Mouse (Mus musculus) spleen, adult 18-20 months (tissue): ENCODE results near the gene Arhgef11.

Source experiments
- DNase-seq, 2 experiments: peaks; one replicate each; pipeline ENCODE4 v3.0.0; 2022; ENCODE audit warnings: mixed read lengths in 2 of 2

The Arhgef11 gene

GRCm38 (mm10) chr3:87763683-87764289 lies 146.4 kb downstream of the Arhgef11 start:
- peak; percentile 27 to 38 for DNase-seq

GRCm38 (mm10) chr3:87764506-87764905 lies 147.1 kb downstream of the Arhgef11 start:
- peak in 1 of 2 experiments; percentile 9 for DNase-seq

DNA sequence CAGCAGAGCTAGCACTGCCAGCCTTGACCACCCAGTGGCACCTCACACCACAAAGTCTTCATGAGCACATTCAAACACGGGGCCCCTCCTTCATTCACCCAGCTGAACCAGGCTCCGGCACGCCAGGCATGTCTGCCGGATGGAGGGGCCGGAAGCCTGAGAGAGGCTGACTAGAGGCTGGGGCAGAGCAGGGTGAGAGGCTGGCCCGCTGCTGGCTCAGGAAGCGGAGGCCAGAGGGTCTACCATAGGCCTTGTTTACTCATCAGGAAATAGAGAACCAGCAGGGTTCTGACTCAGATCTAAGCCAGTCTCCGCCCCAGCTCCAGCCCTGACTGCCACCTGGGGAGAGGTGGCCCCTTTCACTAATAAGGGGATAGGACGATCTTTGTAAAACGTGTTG lies 147.7 kb downstream of the Arhgef11 start:
- DNase-seq: peak; percentile 65 to 67

DNA sequence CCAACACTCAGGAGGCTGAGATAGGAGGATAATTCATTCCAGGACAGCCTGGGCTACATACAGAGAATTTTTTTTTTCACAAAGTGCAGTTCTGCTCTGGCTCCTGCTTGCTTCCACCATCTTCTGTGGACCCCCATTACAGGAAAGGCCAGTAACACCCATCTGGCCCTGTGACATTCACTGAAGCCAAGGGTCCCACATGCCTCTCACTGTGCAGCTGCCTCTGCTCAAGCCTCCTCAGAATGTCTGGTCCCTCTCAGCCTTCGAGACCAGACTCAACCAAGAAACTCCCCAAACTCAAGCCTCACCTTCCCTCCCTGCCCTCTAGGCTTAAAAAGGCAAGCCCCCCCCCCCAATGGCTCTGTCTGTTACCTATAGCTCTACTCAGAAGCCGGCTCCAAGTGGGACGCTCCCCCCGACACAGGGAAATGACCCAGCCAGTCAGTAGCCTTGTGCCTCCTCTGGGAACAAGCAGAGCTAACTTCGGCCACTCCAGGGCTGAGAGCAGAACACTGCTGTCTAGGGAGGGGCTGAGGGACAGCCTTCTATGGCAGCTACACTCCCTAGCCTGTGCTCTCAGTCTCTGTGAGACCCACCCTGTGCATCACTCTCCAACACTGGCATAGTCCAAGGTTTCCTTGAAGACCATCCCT lies 148.4 kb downstream of the Arhgef11 start:
- DNase-seq: no peak

DNA sequence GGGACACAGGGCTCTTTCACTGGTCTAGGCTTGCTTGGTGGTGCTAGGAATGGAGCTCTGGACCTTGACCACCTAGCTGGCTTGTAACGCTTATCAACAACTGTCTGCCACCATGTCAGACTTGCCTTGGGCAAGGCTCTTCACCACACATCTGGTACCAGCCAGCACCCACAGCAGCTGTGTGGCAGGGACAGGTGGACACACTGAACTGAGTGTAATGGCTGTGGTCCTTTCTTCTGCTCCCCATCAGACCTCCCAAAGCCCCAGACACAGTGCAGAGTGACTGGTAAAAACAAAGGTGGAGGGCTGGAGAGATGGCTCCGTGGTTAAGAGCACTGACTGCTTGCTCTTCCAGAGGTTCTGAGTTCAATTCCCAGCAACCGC lies 148.9 kb downstream of the Arhgef11 start:
- DNase-seq: no peak

DNA sequence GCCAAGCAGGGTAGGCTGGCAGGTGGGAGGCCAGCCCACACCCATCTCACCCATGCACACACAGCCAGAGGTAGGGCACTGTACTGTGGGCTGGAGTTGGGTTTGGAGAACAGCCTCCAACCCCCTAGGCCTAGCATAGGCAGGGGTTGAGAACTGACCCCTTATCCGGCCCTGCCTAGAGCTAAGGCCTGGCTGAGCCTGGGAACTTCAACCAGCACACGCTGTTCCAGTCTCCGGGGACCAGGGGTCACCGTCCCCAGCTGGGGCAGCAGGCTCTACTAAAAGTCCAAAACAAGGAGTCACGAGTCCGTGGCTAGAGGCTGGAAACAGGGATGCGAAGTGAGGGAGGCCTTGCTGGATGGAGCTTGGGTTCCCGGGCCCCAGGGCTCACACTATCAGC lies 150.4 kb downstream of the Arhgef11 start:
- DNase-seq: peak in 1 of 2 experiments; percentile 5

DNA sequence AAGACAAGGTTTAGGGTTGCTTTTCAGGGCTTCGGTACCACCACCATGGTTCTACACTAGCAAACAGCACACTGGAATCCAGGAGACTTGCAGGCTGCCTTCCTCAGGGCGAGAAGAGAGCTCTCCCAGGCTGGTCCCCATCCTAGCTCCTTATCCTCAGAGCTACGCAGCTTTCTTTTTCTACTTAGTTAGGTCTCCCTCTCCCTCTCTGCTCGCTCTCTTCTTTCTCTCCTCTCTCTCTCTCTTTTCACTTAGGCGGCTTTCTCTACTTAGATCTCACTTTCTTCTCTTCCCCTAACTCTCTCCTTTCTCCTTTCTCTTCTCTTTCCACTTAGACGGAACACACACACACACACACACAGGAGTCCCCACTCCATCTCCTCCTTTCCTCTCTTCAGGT lies 151.1 kb downstream of the Arhgef11 start:
- peak in 1 of 2 experiments; percentile 15 for DNase-seq

- DNase-seq: peak; percentile 72 to 83
Observed at GRCm38 (mm10) chr3:87768844-87769243, 151.5 kb downstream of the Arhgef11 start.

DNA sequence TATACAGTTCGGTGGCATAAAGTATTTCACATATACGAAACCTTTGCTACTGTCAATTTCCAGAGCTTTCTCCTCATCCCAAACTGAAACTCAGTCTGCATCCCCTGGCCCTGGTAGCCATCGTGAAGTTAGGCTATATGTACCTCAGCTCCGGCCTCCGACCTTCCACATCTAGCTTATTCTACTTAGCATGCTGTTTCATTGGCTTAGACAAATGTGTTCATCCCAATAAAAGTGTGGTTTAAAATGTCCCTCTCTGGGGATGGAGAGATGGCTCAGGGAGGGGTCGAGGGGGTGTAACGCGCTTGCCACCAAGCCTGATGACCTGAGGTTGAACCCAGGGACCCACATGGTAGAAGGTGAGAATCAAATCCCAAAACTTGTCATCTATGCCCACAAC lies 152.1 kb downstream of the Arhgef11 start:
- DNase-seq: no peak

DNA sequence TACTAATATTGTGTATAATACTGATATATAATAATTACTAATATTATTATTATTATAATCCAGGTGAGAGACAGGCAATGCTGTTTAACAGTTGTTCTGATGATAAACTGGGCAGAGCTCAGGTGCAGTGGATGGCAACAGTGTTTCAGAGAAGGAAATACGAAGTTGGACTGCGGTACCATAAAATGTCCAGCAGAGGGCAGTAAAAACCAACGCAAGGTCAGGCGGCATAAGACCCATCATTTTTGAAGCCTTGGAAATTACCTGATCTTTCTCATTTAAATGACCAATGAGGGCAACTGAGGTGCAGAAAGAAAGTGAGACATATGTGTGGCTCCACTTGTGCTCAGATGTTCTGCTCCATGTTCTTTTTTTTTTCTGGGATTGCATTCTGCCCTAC lies 152.9 kb downstream of the Arhgef11 start:
- peak in 1 of 2 experiments; percentile 37 for DNase-seq

DNA sequence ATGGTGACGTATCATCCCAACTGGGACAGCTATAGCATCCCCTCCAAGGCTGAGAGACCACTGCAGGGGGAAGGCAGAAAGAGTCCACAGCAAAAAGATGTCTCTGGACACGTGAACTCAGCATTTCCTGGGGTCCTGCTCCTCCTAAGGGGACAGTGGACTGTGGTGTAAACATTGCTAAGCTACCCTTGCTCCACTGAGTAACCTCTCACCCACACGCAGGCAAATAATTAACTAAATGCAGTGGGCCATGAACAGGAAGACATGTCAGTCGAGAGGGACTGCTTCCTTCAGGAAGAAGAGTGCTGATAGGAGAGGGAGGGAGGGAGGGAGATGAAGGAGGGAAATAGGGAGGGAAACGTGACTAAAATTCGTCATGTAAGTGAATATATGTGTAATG lies 153.7 kb downstream of the Arhgef11 start:
- DNase-seq: no peak

- no peak for DNase-seq
Observed at GRCm38 (mm10) chr3:87778283-87778682, 160.9 kb downstream of the Arhgef11 start.

GRCm38 (mm10) chr3:87779086-87779485 lies 161.7 kb downstream of the Arhgef11 start:
- no peak for DNase-seq

DNA sequence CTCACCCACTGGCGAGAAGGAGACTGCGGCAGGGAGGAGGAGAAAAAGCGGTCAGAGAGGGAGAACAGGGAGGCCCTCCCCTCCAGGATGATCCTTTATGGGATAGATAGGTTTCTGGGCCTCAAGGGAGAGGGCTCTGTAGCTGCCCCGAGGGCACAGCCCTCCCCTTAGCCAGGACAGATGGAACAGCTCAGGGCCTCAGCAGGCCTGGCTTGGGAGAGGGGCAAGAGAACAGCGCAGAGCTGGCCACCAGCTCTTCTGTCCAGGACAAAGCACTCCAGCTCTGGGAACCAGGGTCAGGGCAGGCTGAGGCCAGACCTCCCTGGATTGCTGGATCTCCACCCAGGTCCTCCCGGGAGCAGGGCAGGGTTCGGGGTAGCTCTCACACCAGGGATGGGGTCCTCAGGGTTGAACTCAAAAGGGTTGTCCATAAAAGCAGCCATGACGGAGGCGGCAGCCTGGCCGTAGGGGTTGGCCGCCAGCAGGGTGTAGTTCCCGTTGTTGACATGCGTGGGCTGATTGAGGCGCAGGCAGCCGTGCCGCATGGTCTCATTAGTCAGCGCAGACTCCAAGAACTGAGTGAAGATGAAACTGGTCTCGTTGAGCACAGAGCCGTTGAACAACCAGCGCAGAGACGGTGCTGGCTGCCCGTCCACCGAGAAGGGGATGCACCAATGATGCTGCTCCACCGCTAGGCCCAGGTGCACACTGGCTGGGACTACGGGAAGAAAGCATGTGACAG lies 166.1 kb downstream of the Arhgef11 start:
- DNase-seq: no peak

DNA sequence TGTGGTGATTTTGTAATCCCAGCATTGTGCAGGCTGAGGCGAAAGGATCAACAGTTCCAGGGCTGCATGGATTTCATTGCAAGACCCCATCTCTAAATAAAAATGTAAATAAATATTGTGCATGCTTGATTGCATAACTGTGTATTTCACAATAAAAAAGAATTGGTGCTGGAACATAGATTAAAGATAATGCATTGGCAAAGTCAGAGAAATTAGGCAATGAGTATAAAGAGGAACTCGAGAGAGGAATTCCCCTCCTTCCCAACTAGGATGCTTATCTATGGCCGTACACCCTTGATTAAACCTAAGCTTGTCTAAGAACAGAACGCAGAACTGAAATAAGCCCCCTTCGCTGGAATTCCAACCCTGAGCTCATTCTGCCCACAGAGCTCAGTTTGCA lies 167.8 kb downstream of the Arhgef11 start:
- no peak for DNase-seq

- DNase-seq: no peak
Observed at GRCm38 (mm10) chr3:87785626-87786214, 168.4 kb downstream of the Arhgef11 start.
